Mouse (Mus musculus): ENCODE measurements around the gene Nme7.

Nme7 gene

DNA sequence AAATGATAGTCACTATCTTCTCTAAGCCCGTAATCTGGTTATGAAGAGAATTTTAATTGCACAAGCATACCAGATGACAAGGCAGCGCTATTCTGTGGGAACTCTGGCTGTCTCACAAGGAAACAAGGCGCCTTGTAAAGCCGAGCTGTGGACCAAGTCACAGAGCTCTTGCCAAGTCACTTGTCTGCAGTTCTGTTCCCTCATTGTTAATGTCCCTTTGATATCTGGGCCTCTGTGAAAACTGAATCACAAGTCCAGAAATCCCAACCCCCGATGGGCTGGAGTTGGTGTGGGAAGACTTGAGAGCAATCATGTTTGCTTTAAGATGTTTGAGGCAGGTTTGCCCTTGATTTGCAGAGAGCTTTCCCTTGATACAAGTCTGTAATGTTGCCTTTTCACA is 16.8 kb downstream of the Nme7 start:
- 54% methylated on average over 5 of the region's 5 CpGs for WGBS

DNA sequence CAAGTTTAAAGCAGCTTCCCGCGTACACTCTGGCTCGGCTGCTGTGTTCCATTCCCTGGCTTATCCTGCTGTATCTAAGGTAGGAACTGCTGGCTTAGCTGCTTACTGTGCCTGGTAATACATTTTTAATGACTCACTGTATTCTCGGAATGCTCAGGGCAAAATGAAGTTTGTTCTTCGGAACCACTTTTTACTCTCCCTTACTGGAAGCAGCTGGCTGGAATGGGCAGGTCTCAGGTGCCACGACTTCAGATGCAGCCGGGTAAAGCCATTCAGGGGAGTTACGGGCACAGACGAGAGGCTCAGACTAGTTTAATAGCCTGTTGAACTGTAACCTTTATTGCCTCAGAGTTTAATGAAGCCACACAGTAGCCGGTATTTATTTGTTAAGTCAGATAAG is 17.5 kb downstream of the Nme7 start:
- 68% methylated on average over 10 of the region's 10 CpGs for WGBS

DNA sequence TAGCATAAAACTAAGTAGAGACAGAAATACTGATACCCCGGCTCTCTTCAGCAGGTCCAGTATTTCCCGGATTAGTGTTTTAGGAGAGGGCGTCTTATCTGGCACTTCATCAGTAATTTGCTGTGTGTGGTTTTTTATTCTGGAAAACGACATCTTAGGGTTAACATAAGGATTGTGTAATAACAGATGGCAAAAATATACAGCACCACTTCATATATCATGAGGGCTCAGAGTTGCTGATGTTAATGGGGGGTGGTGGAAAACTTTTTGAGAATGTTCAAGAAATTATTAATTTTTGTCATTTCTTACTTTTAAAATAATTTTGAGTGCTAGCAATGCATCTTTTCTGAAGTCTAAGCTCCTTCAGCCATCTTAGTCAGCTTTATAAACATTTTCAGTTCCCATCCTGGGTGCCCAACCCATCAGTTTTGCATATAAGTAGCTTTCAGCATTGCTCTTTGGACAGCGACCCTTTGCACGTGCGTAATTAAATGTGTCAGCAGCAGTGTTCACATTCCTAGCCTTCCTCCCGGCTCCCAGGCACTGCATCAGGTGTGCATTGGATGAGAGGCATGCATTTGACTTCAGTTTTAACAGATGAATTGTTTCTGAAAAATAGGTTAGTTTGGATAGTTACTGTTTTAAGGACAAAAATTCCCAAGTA is 19.2 kb downstream of the Nme7 start:
- 84% methylated on average over 8 of the region's 8 CpGs for WGBS

DNA sequence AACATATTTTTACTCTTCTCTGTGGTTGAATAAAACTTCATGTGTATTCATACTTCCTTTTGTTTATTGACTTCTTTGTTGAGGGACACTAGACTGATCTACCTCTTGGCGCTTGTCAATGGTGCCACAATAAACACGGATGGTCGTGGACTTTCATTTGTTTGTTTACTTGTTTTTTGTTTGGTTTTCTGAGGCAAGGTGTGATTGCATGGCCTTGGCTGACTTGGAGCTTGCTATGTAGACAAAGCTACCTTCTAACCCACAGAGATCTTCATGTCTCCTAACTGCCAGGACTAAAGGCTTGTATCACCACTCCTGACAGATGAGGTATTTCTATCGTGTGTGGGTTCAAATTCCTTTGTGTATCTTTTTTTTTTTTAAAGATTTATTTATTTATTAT is 20.3 kb downstream of the Nme7 start:
- WGBS: 84% methylated on average over 4 of the region's 4 CpGs

DNA sequence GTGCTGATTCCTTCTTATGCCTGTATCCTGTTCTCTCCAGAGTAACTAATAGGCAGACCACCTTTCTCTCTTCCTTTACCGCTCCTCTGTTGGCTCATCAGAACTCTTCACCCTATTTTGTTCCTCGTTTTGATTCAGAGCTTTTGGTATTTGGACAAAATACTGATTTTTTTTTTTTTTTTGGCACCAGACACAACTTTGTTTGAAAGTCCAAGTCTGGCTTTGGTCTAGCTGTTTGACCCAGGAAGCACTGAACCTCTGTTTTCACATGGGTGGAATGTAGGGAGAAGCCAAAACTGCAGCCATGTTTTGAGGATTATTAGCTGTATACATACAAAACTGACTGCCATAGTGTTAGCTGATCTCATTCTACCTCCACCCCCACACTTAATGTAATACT is 21.0 kb downstream of the Nme7 start:
- WGBS: 74% methylated on average over 2 of the region's 2 CpGs

DNA sequence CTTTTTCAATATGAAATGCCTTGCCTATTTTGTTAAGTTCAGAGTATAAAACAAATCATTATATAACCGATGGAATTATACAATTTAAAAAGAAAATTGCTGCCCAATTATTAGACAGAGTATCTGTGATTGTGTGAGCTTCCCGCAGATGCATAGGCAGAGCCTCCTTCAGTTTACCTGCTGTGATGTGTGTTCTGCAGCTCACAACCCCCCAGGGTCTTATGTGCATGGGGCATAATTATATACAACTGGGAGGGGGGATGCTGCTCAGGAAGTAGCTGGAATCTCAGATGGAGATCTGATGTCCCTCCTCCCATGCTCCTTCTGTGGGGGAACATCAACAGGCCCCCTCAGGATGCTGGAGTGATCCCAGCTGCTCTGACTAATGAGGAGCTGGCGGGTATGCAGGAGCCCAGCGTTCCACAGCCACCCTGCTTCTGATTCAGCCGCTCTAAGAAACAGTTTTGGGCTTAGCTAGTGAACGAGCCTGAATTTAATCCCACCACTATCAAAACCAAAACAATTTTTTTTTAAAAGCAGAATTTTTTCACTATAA is 22.8 kb downstream of the Nme7 start:
- 40% methylated on average over 6 of the region's 6 CpGs for WGBS

DNA sequence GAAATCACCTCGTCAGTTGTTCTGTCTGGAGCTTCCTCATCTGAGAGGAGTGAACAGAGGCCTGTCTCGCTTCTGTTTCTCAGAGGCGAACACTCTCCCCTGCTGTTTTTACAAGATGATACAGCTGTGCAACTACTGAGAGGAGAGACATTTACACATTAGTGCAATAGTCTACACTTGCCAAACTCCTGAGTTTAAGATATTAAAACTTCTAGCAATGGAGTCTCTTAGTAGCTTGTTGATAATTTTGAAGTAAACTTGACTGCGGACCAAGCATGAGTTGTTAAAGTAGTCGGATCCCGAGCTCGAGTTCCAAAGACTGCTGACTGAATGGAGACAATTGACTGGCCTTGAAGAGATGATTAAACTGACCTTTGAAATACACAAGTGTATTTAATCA is 23.8 kb downstream of the Nme7 start:
- 69% methylated on average over 7 of the region's 7 CpGs for WGBS

DNA sequence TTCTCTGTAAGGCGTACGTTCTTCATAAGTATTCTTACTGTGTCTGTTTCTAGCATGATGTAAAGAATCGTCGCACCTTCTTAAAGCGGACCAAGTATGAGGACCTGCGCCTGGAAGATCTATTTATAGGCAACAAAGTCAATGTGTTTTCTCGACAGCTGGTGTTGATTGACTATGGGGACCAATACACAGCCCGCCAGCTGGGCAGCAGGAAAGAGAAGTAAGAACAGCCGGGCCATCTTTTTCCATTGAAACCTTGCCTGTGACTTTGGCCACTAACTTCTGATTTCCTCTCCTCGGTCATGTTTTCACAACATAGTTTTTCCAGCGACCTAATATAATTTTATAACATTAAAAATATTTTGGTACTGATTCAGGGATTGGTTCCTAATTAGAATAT is 28.6 kb downstream of the Nme7 start:
- WGBS: 76% methylated on average over 11 of the region's 11 CpGs

DNA sequence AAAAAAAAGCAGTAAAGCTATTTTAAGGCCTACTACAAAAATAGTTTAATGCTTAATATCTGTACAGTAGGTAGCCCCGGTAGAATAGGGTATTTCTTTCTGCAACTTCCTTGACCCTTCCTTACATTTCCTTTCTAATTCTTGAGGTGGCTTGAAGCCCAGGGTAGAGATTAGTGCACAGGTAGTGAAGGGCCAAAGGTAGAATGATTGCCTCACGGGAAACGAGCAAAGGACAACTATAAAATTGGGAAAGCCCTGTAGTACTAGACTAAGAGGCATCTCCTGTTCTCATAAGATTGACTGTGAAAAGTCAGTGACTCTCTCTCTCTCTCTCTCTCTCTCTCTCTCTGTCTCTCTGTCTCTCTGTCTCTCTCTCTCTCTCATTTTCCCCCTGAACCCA is 31.5 kb downstream of the Nme7 start:
- WGBS: 86% methylated on average over 3 of the region's 3 CpGs

DNA sequence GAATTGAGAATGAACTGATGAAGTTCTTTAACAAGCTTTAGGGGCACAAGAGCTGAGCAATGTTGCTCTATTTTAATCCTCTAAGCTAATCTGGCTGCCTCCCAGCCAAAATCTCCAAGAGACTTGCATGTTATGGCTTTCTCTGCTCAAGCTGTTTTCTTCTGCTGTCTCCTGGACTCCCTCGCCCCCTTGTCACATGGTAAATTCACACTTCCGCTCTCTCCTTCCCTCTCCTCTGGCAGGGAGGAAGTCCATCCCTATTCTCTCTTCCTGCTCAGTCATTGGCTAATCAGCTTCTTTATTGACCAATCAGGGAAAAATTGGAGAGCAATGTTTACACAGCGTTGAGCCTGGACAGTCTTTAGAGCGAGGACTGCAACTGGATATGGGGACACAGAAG is 31.9 kb downstream of the Nme7 start:
- WGBS: 65% methylated on average over 4 of the region's 4 CpGs

DNA sequence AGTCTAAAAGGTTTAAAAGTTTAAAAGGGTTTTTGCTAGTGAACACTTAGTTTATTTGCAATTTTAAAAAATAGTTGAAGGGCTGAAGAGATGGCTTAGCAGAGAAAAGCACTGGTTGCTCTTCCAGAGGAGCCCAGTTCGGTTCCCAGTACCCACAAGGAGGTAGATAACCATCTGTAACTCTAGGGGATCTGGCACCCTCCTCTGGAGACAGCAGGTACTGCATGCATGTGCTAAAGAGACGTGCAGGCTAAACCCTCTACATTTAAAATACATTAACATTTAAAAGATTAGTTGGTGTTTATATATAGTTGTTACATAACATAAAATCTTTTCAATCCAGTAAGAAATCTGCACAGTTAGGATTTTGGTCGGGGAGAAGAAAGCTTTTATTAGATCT is 38.2 kb downstream of the Nme7 start:
- WGBS: 66% methylated on average over 3 of the region's 3 CpGs

DNA sequence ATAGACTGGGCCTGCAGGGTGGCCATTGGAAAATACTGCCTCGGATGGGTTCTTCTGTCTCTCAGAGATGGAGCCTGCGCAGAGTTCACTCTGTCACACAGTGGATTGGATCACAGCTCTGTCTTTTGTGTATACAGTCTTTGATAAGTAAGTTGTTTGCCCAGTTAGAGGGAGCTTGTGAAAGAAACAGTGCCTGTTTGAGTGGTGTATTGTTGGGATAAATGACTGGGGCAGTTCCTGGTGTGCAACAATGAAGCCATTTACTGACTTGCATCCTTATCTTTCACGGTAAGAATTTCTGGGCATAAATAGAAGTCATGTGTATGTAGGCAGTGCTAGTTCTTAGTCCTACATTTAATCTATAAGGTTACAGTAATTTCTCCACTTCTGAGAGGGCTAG is 49.5 kb downstream of the Nme7 start:
- WGBS: 59% methylated on average over 3 of the region's 3 CpGs

DNA sequence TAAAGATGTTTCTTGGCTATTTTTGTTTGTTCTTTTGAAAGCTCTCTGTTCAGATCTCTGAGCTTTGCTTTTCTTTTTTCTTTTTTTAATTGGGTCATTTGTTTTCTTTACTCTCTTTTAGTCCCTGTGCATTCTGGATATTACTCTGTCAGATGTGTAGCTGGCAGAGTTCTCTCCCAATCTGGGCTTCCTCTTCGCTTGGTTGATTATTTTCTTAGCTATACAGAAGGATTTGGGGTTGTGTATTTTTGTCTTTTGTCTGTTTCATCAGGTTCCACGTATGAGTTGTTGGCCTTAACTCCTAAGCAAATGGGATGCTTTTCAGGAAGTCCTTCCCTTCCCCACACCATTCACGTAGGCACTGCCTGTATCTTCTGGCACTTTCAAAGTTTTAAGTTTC is 54.1 kb downstream of the Nme7 start:
- WGBS: 25% methylated on average over 3 of the region's 3 CpGs

DNA sequence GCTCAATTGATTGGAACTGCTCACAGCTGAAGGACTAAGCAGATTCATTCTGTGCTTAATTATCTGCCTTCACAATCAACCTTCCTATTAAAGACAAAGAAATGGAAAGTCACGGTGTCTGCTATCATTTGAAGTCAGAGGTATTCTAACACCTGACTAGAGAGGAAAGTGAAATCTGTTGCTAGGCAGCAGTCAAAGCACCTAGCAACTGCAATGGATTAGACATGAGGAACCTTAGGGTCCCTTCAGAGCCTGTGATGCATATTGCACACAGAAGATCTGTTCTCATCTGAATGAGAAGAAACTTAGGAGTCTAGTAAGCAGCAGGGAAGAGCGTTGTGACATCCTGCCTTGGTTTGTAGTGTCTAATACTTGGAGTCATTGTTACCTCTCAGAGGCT is 58.1 kb downstream of the Nme7 start:
- WGBS: 51% methylated on average over 2 of the region's 2 CpGs

DNA sequence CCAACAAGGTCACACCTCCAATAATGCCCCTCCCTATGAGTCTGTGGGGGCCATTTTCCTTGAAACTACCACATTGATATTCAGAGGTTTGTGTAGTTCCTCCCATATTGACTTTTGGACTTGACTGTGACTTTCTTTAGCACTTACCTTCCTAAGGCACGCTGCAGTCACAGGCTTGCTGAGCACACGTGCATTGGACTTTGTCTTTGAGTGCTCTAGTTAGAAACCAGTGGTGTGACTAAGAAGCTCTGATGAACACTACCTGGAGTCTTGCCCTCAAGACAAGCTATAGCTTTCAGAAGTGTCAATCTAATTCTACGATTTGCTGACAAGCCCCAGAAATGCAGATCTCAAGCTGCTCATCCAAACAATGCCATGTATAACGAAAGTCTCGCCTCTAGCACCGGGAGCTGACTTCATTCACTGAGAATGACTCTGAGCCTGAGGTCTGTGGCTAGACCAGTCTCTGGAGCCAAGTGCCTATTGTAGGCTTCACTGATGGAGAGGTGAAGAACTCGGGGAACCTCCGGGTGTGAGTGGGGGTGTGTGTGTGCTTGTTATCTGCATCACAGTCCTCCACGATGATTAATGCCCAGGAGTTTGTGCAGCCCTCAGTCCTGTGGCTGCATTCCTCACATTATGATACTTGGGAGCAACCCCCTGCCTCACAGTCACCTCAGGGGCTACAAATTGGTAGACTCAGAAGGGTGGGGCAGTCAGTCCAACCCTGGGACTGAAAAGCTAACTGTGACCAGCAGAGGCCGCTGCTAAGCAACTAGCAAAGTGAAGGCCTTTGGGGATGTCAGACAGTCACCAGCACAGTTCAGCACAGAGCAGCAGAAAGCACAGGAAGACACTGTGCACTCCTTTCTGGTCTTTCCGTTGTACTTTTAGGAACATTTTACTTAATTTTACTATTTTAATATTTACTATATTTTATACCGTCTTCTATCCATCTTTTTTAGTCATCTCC is 62.5 kb downstream of the Nme7 start:
- 63% methylated on average over 12 of the region's 12 CpGs for WGBS

DNA sequence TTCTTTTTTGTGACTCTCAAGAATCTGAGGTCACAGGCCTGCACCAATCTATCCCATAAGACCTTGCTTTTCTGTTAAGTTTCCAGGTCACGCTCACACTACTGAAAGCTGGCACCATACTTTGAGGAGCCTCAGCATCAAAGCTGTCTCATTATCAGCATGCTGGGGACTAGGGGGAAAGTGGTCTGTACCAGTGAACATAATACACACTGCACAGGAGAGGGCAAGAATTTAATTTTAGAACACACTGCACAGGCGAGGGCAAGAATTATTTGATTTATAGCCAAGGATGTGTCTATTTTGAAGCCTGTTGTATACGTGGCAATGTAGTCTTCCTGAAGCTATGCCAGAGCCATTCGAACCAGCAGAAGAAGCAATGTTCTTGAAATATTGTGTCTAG is 64.2 kb downstream of the Nme7 start:
- 68% methylated on average over 4 of the region's 4 CpGs for WGBS

DNA sequence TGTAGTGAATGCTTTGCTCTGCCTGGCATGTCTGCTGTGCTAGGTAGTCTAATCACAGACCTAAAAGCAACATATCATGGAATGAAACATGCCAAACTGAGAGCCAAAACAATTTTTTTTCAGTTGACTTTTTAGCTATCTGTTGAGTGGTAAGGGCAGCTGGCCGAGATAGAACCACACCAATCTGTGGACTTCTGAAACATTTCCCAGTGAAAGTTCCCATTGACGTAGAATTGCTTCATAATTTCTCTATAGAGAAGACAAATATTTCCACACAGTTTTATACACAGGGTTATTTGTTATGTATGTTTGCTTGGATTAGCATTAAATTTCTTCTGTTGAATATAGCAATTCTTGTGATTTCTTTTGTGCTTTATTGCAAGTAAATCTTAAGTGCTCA is 65.9 kb downstream of the Nme7 start:
- 93% methylated on average over 2 of the region's 2 CpGs for WGBS

DNA sequence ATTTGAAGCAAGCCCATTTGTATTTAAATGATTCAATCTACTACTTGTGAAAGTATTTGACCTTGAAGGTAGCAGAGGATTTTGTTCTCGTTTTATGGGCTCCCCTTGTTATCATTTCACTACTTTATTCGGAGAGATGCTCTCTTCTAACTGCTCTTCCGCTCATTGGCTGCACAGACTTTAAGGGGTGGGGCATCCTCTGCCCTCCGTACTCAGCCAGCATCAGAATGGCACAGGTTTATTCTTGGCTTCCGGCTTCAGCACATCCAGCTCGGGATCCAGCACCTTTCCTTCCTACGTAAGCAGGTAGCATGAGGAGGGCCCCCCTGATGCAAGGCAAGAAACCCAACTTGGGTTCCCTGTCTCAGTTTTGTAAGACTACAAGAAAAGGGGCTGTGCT is 69.1 kb downstream of the Nme7 start:
- 81% methylated on average over 7 of the region's 7 CpGs for WGBS

DNA sequence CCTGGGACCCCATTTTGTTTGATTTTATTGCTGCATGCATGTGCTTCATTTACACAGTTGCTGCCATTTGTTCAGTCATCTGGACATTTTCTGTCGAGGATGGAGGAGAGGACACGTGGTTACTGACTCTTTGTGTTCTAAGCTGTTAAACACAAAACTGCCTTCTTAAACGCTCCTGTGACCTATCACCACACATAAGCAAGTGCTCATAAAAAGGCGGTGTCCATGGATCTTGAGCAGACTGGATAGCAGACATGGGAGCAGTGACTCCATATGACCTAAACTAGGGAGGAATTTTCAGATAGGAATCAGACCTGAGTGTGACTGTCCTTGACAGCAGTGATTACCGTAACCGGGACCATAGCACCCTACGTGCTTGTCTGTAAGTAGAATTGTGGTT is 70.1 kb downstream of the Nme7 start:
- 82% methylated on average over 7 of the region's 7 CpGs for WGBS

DNA sequence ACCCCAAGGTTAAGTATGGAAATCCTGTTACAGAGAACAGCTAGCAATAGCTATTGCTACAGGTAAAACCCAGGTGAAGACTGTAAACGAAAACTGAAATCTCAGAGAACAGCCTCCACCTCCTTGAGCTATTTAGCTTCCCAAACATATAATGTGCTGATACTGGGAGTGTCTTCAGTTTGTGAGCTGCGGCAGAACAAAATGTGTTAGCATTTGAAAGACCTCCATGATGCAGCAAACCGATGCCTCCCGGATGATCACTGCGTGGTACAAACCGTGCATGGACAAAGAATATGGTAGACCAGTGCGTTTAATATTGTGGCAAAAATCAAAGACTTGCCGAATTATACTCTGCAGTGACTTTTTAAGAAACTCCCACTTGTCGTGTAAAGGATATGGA is 71.7 kb downstream of the Nme7 start:
- 96% methylated on average over 9 of the region's 9 CpGs for WGBS

DNA sequence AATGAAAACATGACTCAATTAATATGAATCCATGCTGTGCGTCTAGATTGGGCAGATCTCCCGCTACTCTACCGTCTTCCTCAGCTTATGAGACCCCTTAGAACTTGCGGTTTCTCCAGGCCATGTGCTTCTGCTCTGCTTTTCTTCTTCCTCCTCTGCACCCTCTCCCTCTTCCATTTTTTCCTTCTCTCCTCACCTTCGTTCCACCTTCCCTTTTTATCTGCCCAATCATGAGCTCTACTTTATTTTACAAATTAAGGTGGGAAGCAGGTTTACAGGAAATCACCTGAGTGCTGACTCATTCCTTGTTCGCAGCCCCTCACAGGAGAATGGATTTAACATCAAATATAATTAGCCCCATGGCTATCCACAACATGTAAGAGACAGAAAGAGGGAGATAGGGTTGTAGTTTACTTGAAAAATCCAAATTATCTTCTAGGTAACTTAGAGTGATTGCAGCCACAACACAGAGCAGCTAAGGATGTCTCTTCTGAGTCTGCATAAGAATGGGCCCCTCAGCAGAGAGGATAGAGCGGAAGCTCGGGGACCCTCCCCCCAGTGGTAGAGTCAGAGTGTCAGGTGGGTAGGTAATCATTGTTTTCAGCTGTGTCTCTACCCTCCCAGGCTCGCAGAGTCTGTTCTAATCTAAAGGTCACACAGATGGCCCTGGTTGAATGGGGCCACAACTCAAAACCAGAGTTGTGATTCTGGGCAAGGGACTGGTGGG is 73.0 kb downstream of the Nme7 start:
- WGBS: 90% methylated on average over 9 of the region's 9 CpGs

DNA sequence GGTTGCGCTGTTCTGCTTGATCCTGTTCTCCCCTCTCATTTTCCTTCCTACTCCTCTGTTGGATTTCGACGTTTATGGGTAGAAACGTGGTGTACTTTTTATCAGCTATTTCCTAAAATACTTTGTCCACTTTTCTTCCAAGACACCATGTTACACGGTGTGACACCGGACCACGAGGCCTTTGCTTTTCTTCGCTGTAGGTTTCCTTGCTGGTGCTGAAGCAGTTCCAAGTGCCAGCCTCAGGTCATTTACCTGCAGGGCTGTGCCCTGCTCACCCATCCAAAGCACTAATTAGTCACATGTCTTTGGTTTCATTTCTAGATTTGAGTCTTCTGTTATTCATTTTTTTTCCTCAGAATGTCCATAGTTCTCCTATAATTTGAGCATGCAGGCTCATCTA is 79.7 kb downstream of the Nme7 start:
- 94% methylated on average over 8 of the region's 8 CpGs for WGBS

Data from cerebral cortex, adult 2 months (tissue).